Mouse (Mus musculus): ENCODE data around the gene Eif3l.
A peak's percentile ranks its signal among the peaks of the same experiment; 100 is the strongest.
"Not testable (repeated sequence)": the region's sequence is repeated elsewhere in the genome, so short reads cannot be mapped to it uniquely, and the experiment has no call there.

Gene Eif3l

GRCm38 (mm10) chr15:79074913-79075532 lies at the start of gene Eif3l:
Eif3l (plus strand) TSS chr15:79075179.
- H3K27me3 ChIP-seq (ENCODE audit: control insufficient read depth, insufficient read depth, low read length, poor library complexity, severe bottlenecking), result no peaks in the 10 kb centered on the region
- peak; percentile 85 for DNase-seq (ENCODE audit: low read depth, low spot score)
- H3K36me3 ChIP-seq (ENCODE audit: control insufficient read depth, insufficient read depth, low read length, poor library complexity, severe bottlenecking), result peaks cover 10% of the 10 kb centered on the region

- Histone ChIP-seq H3K27me3 (ENCODE audit: control insufficient read depth, insufficient read depth, low read length, poor library complexity, severe bottlenecking) (no peaks in the 10 kb centered on the region), H3K36me3 (ENCODE audit: control insufficient read depth, insufficient read depth, low read length, poor library complexity, severe bottlenecking) (no peaks in the 10 kb centered on the region)
- DNase-seq (ENCODE audit: low read depth, low spot score), result no peak
Measured at GRCm38 (mm10) chr15:79025687-79026308, 49.2 kb upstream of the Eif3l start.

- Histone ChIP-seq H3K27me3 (ENCODE audit: control insufficient read depth, insufficient read depth, low read length, poor library complexity, severe bottlenecking) (no peaks in the 10 kb centered on the region), H3K36me3 (ENCODE audit: control insufficient read depth, insufficient read depth, low read length, poor library complexity, severe bottlenecking) (no peaks in the 10 kb centered on the region)
- no peak for DNase-seq (ENCODE audit: low read depth, low spot score)
Measured at GRCm38 (mm10) chr15:79026511-79027290, 48.3 kb upstream of the Eif3l start.

GRCm38 (mm10) chr15:79027291-79028205 lies 47.4 kb upstream of the Eif3l start:
- no peak for DNase-seq (ENCODE audit: low read depth, low spot score)
- no peaks in the 10 kb centered on the region for H3K36me3 ChIP-seq (ENCODE audit: control insufficient read depth, insufficient read depth, low read length, poor library complexity, severe bottlenecking)
- no peaks in the 10 kb centered on the region for H3K27me3 ChIP-seq (ENCODE audit: control insufficient read depth, insufficient read depth, low read length, poor library complexity, severe bottlenecking)

GRCm38 (mm10) chr15:79028237-79028738 lies 46.7 kb upstream of the Eif3l start, which contains the start of gene H1f0:
H1f0 (plus strand) TSS chr15:79028450.
- peak; percentile 63 for DNase-seq (ENCODE audit: low read depth, low spot score)
- H3K27me3 ChIP-seq (ENCODE audit: control insufficient read depth, insufficient read depth, low read length, poor library complexity, severe bottlenecking), result no peaks in the 10 kb centered on the region
- H3K36me3 ChIP-seq (ENCODE audit: control insufficient read depth, insufficient read depth, low read length, poor library complexity, severe bottlenecking), result no peaks in the 10 kb centered on the region

GRCm38 (mm10) chr15:79028823-79029484 lies 46.0 kb upstream of the Eif3l start:
- Histone ChIP-seq H3K36me3 (ENCODE audit: control insufficient read depth, insufficient read depth, low read length, poor library complexity, severe bottlenecking) (no peaks in the 10 kb centered on the region), H3K27me3 (ENCODE audit: control insufficient read depth, insufficient read depth, low read length, poor library complexity, severe bottlenecking) (no peaks in the 10 kb centered on the region)
- no peak for DNase-seq (ENCODE audit: low read depth, low spot score)

GRCm38 (mm10) chr15:79029519-79030241 lies 45.3 kb upstream of the Eif3l start:
- H3K36me3 ChIP-seq (ENCODE audit: control insufficient read depth, insufficient read depth, low read length, poor library complexity, severe bottlenecking), result no peaks in the 10 kb centered on the region
- DNase-seq (ENCODE audit: low read depth, low spot score), result no peak
- H3K27me3 ChIP-seq (ENCODE audit: control insufficient read depth, insufficient read depth, low read length, poor library complexity, severe bottlenecking), result no peaks in the 10 kb centered on the region

GRCm38 (mm10) chr15:79030551-79031435 lies 44.2 kb upstream of the Eif3l start:
- Histone ChIP-seq H3K27me3 (ENCODE audit: control insufficient read depth, insufficient read depth, low read length, poor library complexity, severe bottlenecking) (no peaks in the 10 kb centered on the region), H3K36me3 (ENCODE audit: control insufficient read depth, insufficient read depth, low read length, poor library complexity, severe bottlenecking) (no peaks in the 10 kb centered on the region)
- peak; percentile 79 for DNase-seq (ENCODE audit: low read depth, low spot score)

- DNase-seq (ENCODE audit: low read depth, low spot score), result not testable (repeated sequence)
Measured at GRCm38 (mm10) chr15:79031908-79032307, 43.1 kb upstream of the Eif3l start.

GRCm38 (mm10) chr15:79037913-79038328 lies 37.1 kb upstream of the Eif3l start:
- peak; percentile 81 for DNase-seq (ENCODE audit: low read depth, low spot score)
- no peaks in the 10 kb centered on the region for H3K36me3 ChIP-seq (ENCODE audit: control insufficient read depth, insufficient read depth, low read length, poor library complexity, severe bottlenecking)
- no peaks in the 10 kb centered on the region for H3K27me3 ChIP-seq (ENCODE audit: control insufficient read depth, insufficient read depth, low read length, poor library complexity, severe bottlenecking)

More at GRCm38 (mm10) chr15:79031908-79032307, 43.1 kb upstream of the Eif3l start:
- not testable (repeated sequence) for H3K27me3 ChIP-seq (ENCODE audit: control insufficient read depth, insufficient read depth, low read length, poor library complexity, severe bottlenecking); H3K36me3 ChIP-seq (ENCODE audit: control insufficient read depth, insufficient read depth, low read length, poor library complexity, severe bottlenecking)

- no peaks in the 10 kb centered on the region for H3K27me3 ChIP-seq (ENCODE audit: control insufficient read depth, insufficient read depth, low read length, poor library complexity, severe bottlenecking)
- H3K36me3 ChIP-seq (ENCODE audit: control insufficient read depth, insufficient read depth, low read length, poor library complexity, severe bottlenecking), result no peaks in the 10 kb centered on the region
- DNase-seq (ENCODE audit: low read depth, low spot score), result no peak
Measured at GRCm38 (mm10) chr15:79038331-79038730, 36.6 kb upstream of the Eif3l start.

- peak; percentile 96 for DNase-seq (ENCODE audit: low read depth, low spot score)
- H3K36me3 ChIP-seq (ENCODE audit: control insufficient read depth, insufficient read depth, low read length, poor library complexity, severe bottlenecking), result no peaks in the 10 kb centered on the region
- H3K27me3 ChIP-seq (ENCODE audit: control insufficient read depth, insufficient read depth, low read length, poor library complexity, severe bottlenecking), result no peaks in the 10 kb centered on the region
Measured at GRCm38 (mm10) chr15:79038853-79039252, 36.1 kb upstream of the Eif3l start.

Data from splenic B cell, adult 2 months (primary cell).